Mouse (Mus musculus) embryonic facial prominence, embryonic 11.5 days (tissue): ENCODE data around the gene Pde4b. TPM values are rescaled to one million over a fixed set of nuclear protein-coding genes. Genes with fewer than 3 reads are reported as not detected.

Experiments used
- ATAC-seq: fragments of 200-750 bp; cut with Nextera tagmentation; replicated peaks from 2 replicates; pipeline ENCODE4 v1.8.0; 2017; ENCODE audit warnings: low read depth; ENCODE audit not compliant: insufficient number of reproducible peaks, low FRiP score, low TSS enrichment
- DNase-seq: peaks from one replicate; pipeline ENCODE4 v3.0.0-alpha.2; 2015; ENCODE audit warnings: low spot score
- H3K27ac ChIP-seq: fragments of 300-500 bp; sonication (generic); replicated peaks from 2 replicates; pipeline ENCODE4 v1.5.1; 2014; ENCODE audit warnings: mild to moderate bottlenecking, low read depth, low read length, control low read depth
- H3K27me3 ChIP-seq: fragments of 300-500 bp; sonication (generic); 2 replicates; pipeline ENCODE4 v1.6.1; 2014; ENCODE audit warnings: mild to moderate bottlenecking, low read length, moderate library complexity, mixed read lengths; ENCODE audit not compliant: control insufficient read depth, insufficient read depth
- H3K36me3 ChIP-seq: fragments of 300-500 bp; sonication (generic); replicated peaks from 2 replicates; pipeline ENCODE4 v1.6.1; 2014; ENCODE audit warnings: low read depth, mild to moderate bottlenecking, low read length, moderate library complexity, mixed read lengths; ENCODE audit not compliant: control insufficient read depth, insufficient read depth
- H3K4me1 ChIP-seq: fragments of 300-500 bp; sonication (generic); 2 replicates; pipeline ENCODE4 v1.6.1; 2014; ENCODE audit warnings: low read length, mixed read lengths; ENCODE audit not compliant: control insufficient read depth, insufficient read depth
- H3K4me2 ChIP-seq: fragments of 300-500 bp; sonication (generic); 2 replicates; pipeline ENCODE4 v1.6.1; 2014; ENCODE audit warnings: low read depth, mild to moderate bottlenecking, control low read depth, low read length, moderate library complexity
- H3K4me3 ChIP-seq: fragments of 300-500 bp; sonication (generic); 2 replicates; pipeline ENCODE4 v1.5.1; 2014; ENCODE audit warnings: low read depth, low read length, control low read depth
- H3K9ac ChIP-seq: fragments of 300-500 bp; sonication (generic); replicated peaks from 2 replicates; pipeline ENCODE4 v1.6.1; 2014; ENCODE audit warnings: mild to moderate bottlenecking, control low read depth, low read length
- H3K9me3 ChIP-seq: fragments of 300-500 bp; sonication (generic); replicated peaks from 2 replicates; pipeline ENCODE4 v1.6.1; 2016; ENCODE audit warnings: mild to moderate bottlenecking, low read length, inconsistent platforms, mixed read lengths; ENCODE audit not compliant: control insufficient read depth
- WGBS: fragments of 180-500 bp; shearing (Covaris S2); extraction: QIAGEN DNeasy Blood & Tissue Kit; methylation state at CpG from one replicate; pipeline ENCODE4 v1.1.7; 2014; 5-methylcytosine and 5-hydroxymethylcytosine counted together
- polyA plus RNA-seq: library from polyadenylated mRNA; unstranded; fragments of >200 nt; fragmentation: Nextera tagmentation; extraction: Ambion mirVana; gene quantifications from 2 replicates; pipeline ENCODE4 v1.2.1, GENCODE M21; 2014

Pde4b gene
- polyA plus RNA-seq, 1 experiment from 2014 or later: 10.3 TPM

- Histone ChIP-seq H3K36me3 (no peaks in the 10 kb centered on the region), H3K4me1 (peaks cover 3% of the 10 kb centered on the region), H3K27me3 (no peaks in the 10 kb centered on the region), H3K4me3 (no peak overlapping the region), H3K27ac (0 out of 2 replicates have a peak overlapping the region, but pooled peaks have one; percentile 35), H3K9ac (no peak overlapping the region), H3K9me3 (no peaks in the 10 kb centered on the region), H3K4me2 (0 out of 2 replicates have a peak overlapping the region, but pooled peaks have one; percentile 13)
- DNase-seq (peak; percentile 52), ATAC-seq (no peak)
- WGBS: 1% methylated on average over 4 of the region's 4 CpGs
Observed at GRCm38 (mm10) chr4:102568591-102568990, 481.2 kb downstream of the Pde4b start.

- H3K4me3 ChIP-seq: no peak overlapping the region
- no peak overlapping the region for H3K9ac ChIP-seq
- ATAC-seq (no peak), DNase-seq (peak; percentile 34)
- no peak overlapping the region for H3K4me2 ChIP-seq
- no peaks in the 10 kb centered on the region for H3K36me3 ChIP-seq
- no peak overlapping the region for H3K27ac ChIP-seq
- no peaks in the 10 kb centered on the region for H3K27me3 ChIP-seq
- no peaks in the 10 kb centered on the region for H3K9me3 ChIP-seq
- 15% methylated on average over 8 of the region's 8 CpGs for WGBS
- H3K4me1 ChIP-seq: peaks cover 3% of the 10 kb centered on the region
Observed at GRCm38 (mm10) chr4:102569101-102569583, 481.8 kb downstream of the Pde4b start.

- peaks cover 3% of the 10 kb centered on the region; the same call in 1 of the 2 replicates for H3K4me1 ChIP-seq
Observed at GRCm38 (mm10) chr4:102569950-102570765, 482.8 kb downstream of the Pde4b start.

GRCm38 (mm10) chr4:102570766-102571411 lies 483.5 kb downstream of the Pde4b start:
- no peaks in the 10 kb centered on the region for H3K36me3 ChIP-seq
- WGBS: 5% methylated on average over 20 of the region's 20 CpGs
- H3K27me3 ChIP-seq: no peaks in the 10 kb centered on the region
- no peak overlapping the region; the same call in 1 of the 2 replicates for H3K27ac ChIP-seq
- H3K9me3 ChIP-seq: no peaks in the 10 kb centered on the region
- peaks cover 3% of the 10 kb centered on the region; the same call in 1 of the 2 replicates for H3K4me1 ChIP-seq
- no peak for ATAC-seq
- H3K4me2 ChIP-seq: peak overlapping the region; percentile 66
- peak overlapping the region; percentile 41 for H3K9ac ChIP-seq
- DNase-seq: peak; percentile 41
- peak overlapping the region; percentile 36 for H3K4me3 ChIP-seq

More at GRCm38 (mm10) chr4:102569950-102570765, 482.8 kb downstream of the Pde4b start:
- Histone ChIP-seq H3K9me3 (no peaks in the 10 kb centered on the region), H3K4me3 (peak overlapping the region; percentile 36), H3K27me3 (no peaks in the 10 kb centered on the region), H3K9ac (peak overlapping the region; percentile 41), H3K4me2 (peak overlapping the region; percentile 66), H3K27ac (peak overlapping the region; percentile 56), H3K36me3 (no peaks in the 10 kb centered on the region)
- peak; percentile 76 for DNase-seq
- under 1% methylated on average over 20 of the region's 20 CpGs for WGBS
- ATAC-seq: peak; percentile 71

- Histone ChIP-seq H3K9ac (no peak overlapping the region), H3K9me3 (no peaks in the 10 kb centered on the region), H3K4me2 (no peak overlapping the region), H3K27me3 (no peaks in the 10 kb centered on the region), H3K4me3 (peak overlapping the region; percentile 1; the same call in 1 of the 2 replicates), H3K27ac (no peak overlapping the region), H3K36me3 (no peaks in the 10 kb centered on the region), H3K4me1 (peaks cover 3% of the 10 kb centered on the region; the same call in 1 of the 2 replicates)
- no peak for DNase-seq
- ATAC-seq: no peak
- 75% methylated on average over 6 of the region's 6 CpGs for WGBS
Observed at GRCm38 (mm10) chr4:102572031-102572430, 484.7 kb downstream of the Pde4b start.

- no peaks in the 10 kb centered on the region for H3K27me3 ChIP-seq
- H3K4me1 ChIP-seq: peaks cover 3% of the 10 kb centered on the region; the same call in 1 of the 2 replicates
- DNase-seq: no peak
- H3K36me3 ChIP-seq: no peaks in the 10 kb centered on the region
- no peaks in the 10 kb centered on the region for H3K9me3 ChIP-seq
- no peak overlapping the region for H3K27ac ChIP-seq
- no peak overlapping the region for H3K9ac ChIP-seq
- WGBS: 79% methylated on average over 3 of the region's 3 CpGs
- no peak overlapping the region for H3K4me3 ChIP-seq
- no peak for ATAC-seq
- H3K4me2 ChIP-seq: no peak overlapping the region
Observed at GRCm38 (mm10) chr4:102572591-102572990, 485.2 kb downstream of the Pde4b start.

GRCm38 (mm10) chr4:102573361-102573781 lies 486.0 kb downstream of the Pde4b start:
- Histone ChIP-seq H3K9me3 (no peaks in the 10 kb centered on the region), H3K4me1 (peaks cover 3% of the 10 kb centered on the region; the same call in 1 of the 2 replicates), H3K9ac (no peak overlapping the region), H3K4me3 (no peak overlapping the region), H3K27me3 (no peaks in the 10 kb centered on the region), H3K36me3 (no peaks in the 10 kb centered on the region), H3K4me2 (no peak overlapping the region), H3K27ac (no peak overlapping the region)
- DNase-seq (no peak), ATAC-seq (no peak)
- WGBS: 79% methylated on average over 4 of the region's 4 CpGs
